Mouse (Mus musculus): ENCODE data around the gene Cep112.

- TF ChIP-seq POLR2A (IDR thresholded peaks at IDR 0.05; ENCODE audit: extremely low read depth, insufficient read depth, low read length) (no peak), CTCF (IDR thresholded peaks at IDR 0.05; ENCODE audit: extremely low read depth, insufficient read depth, low read length) (no peak)
These were observed 48.2 kb upstream of the Cep112 start for GRCm38 (mm10) chr11:108376815-108377214.
